ENCODE assay signal across 10 mouse cellular contexts in genomic region chr19:46456018-46456735, GRCm38 (mm10). TPM values are rescaled to one million over a fixed set of nuclear protein-coding genes. Genes with fewer than 3 reads are reported as not detected.
DNase-seq lines count a peak whose midpoint lies in the region; ATAC-seq and TF ChIP-seq lines count a peak whose summit lies in the region.
"Had no signal": no experiment of that assay in that cellular context is flagged by ENCODE, and none has a peak within 500 bp of the region (broad histone marks: within the 10 kb centered on the region; RNA-seq: fewer than 3 reads in every experiment).

No protein-coding gene starts in this region.

- no peaks in the 10 kb centered on the region for H3K9me3 ChIP-seq in forebrain, embryonic 13.5 days (replicated peaks)
- no peaks in the 10 kb centered on the region for H3K9me3 ChIP-seq in forebrain, embryonic 11.5 days (ENCODE audit: control insufficient read depth, low read length)
- no peaks in the 10 kb centered on the region for H3K9me3 ChIP-seq in lung, embryonic 16.5 days (ENCODE audit: control insufficient read depth, low read length)

- H3K27ac ChIP-seq in forebrain, embryonic 13.5 days, result peak overlapping the region; percentile 19; the same call in 1 of the 2 replicates
- no peak overlapping the region; the same call in 1 of the 2 replicates for H3K27ac ChIP-seq in forebrain, embryonic 11.5 days (ENCODE audit: low read depth, low read length)
- H3K27ac ChIP-seq in cortical plate, adult 2 months (ENCODE audit: insufficient read depth, low read length), result peak overlapping the region; percentile 42
- H3K27ac ChIP-seq in lung, embryonic 16.5 days (ENCODE audit: low read length), result peak overlapping the region; percentile 75
- H3K27ac ChIP-seq in cerebellum, adult 2 months (ENCODE audit: insufficient read depth, low read length), result no peak overlapping the region

- no peak overlapping the region for H3K4me3 ChIP-seq in forebrain, embryonic 13.5 days
- H3K4me3 ChIP-seq in forebrain, embryonic 11.5 days (ENCODE audit: low read depth, low read length), result no peak overlapping the region
- H3K4me3 ChIP-seq in cortical plate, adult 2 months (ENCODE audit: insufficient read depth, low read length), result no peak overlapping the region
- H3K4me3 ChIP-seq in lung, embryonic 16.5 days (ENCODE audit: low read length), result no peak overlapping the region
- H3K4me3 ChIP-seq in cerebellum, adult 2 months (replicated peaks; ENCODE audit: insufficient read depth, low read depth, low read length), result no peak overlapping the region

- 90% methylated on average over 5 of the region's 5 CpGs for WGBS in forebrain, embryonic 13.5 days
- WGBS in forebrain, embryonic 11.5 days, result 89% methylated on average over 5 of the region's 5 CpGs
- WGBS in lung, embryonic 16.5 days, result 68% methylated on average over 5 of the region's 5 CpGs
- WGBS in cerebellum, adult 2 months, result 60% methylated on average over 5 of the region's 5 CpGs

- no peak overlapping the region for H3K4me2 ChIP-seq in forebrain, embryonic 13.5 days
- H3K4me2 ChIP-seq in forebrain, embryonic 11.5 days (ENCODE audit: low read depth, low read length, severe bottlenecking), result no peak overlapping the region
- H3K4me2 ChIP-seq in lung, embryonic 16.5 days (ENCODE audit: low read depth, low read length), result no peak overlapping the region

- H3K9ac ChIP-seq in forebrain, embryonic 13.5 days, result peak overlapping the region; percentile 31; the same call in 1 of the 2 replicates
- H3K9ac ChIP-seq in forebrain, embryonic 11.5 days (ENCODE audit: low read length), result no peak overlapping the region
- H3K9ac ChIP-seq in lung, embryonic 16.5 days (ENCODE audit: low read length), result peak overlapping the region; percentile 17; the same call in 1 of the 2 replicates

- H3K36me3 ChIP-seq in forebrain, embryonic 13.5 days (ENCODE audit: poor library complexity, severe bottlenecking), result peaks cover 76% of the 10 kb centered on the region
- H3K36me3 ChIP-seq in forebrain, embryonic 11.5 days (ENCODE audit: control insufficient read depth, insufficient read depth, low read length), result no peaks in the 10 kb centered on the region; the same call in 1 of the 2 replicates
- 0 out of 2 replicates have a peak, but pooled peaks cover 4% of the 10 kb centered on the region for H3K36me3 ChIP-seq in lung, embryonic 16.5 days (ENCODE audit: control insufficient read depth, insufficient read depth, low read length)

- no peak for ATAC-seq in forebrain, embryonic 13.5 days
- ATAC-seq in forebrain, embryonic 11.5 days (replicated peaks; ENCODE audit: low FRiP score), result no peak
- 0 out of 2 replicates have a peak, but pooled peaks have one; percentile 22 for ATAC-seq in lung, embryonic 16.5 days (ENCODE audit: low read depth)

- H3K4me1 ChIP-seq in forebrain, embryonic 13.5 days, result peaks cover 9% of the 10 kb centered on the region; the same call in 1 of the 2 replicates
- no peaks in the 10 kb centered on the region for H3K4me1 ChIP-seq in forebrain, embryonic 11.5 days (replicated peaks; ENCODE audit: control insufficient read depth, insufficient read depth, low read length)
- H3K4me1 ChIP-seq in cortical plate, adult 2 months (ENCODE audit: control insufficient read depth, insufficient read depth, low read length), result peaks cover 2% of the 10 kb centered on the region; the same call in 1 of the 2 replicates
- H3K4me1 ChIP-seq in lung, embryonic 16.5 days (replicated peaks; ENCODE audit: control insufficient read depth, insufficient read depth, low read length), result peaks cover 54% of the 10 kb centered on the region
- H3K4me1 ChIP-seq in cerebellum, adult 2 months (ENCODE audit: control insufficient read depth, insufficient read depth, low read length), result peaks cover 5% of the 10 kb centered on the region

- no peak for TF ChIP-seq CTCF in cortical plate, adult 2 months (IDR thresholded peaks at IDR 0.05; ENCODE audit: extremely low read depth, insufficient read depth, low read length)
- TF ChIP-seq CTCF in cerebellum, adult 2 months (IDR thresholded peaks at IDR 0.05; ENCODE audit: borderline replicate concordance, insufficient read depth, low read depth, low read length), result no peak

- H3K27me3 ChIP-seq in forebrain, embryonic 13.5 days, result no peaks in the 10 kb centered on the region
- H3K27me3 ChIP-seq in forebrain, embryonic 11.5 days (ENCODE audit: control insufficient read depth, insufficient read depth, low read length), result no peaks in the 10 kb centered on the region
- no peaks in the 10 kb centered on the region for H3K27me3 ChIP-seq in lung, embryonic 16.5 days (ENCODE audit: control insufficient read depth, insufficient read depth, low read depth, low read length)
- H3K27me3 ChIP-seq in cerebellum, adult 2 months (ENCODE audit: control insufficient read depth, insufficient read depth, low read length), result no peaks in the 10 kb centered on the region

- no peak for DNase-seq in forebrain, embryonic 11.5 days (ENCODE audit: low spot score)
- peak; percentile 94 for DNase-seq in kidney, adult 9 months
- no peak for DNase-seq in right cerebral cortex, adult 18-20 months
- no peak for DNase-seq in cerebellum, adult 2 months
- no peak for DNase-seq in adrenal gland, postnatal 4 days (ENCODE audit: low spot score in 2 of 2)
- DNase-seq: adrenal gland, postnatal 14 days; gastrocnemius, postnatal 36 days had no signal

- TF ChIP-seq POLR2A in cortical plate, adult 2 months (IDR thresholded peaks at IDR 0.05; ENCODE audit: extremely low read depth, insufficient read depth, low read length), result no peak
- TF ChIP-seq POLR2A in cerebellum, adult 2 months (IDR thresholded peaks at IDR 0.05; ENCODE audit: borderline replicate concordance, insufficient read depth, low read length), result no peak

RNA-seq across cellular contexts. Expression of gene Trim8, which starts 45.3 kb away (rescaled TPM):
- 22.5 and 22.6 TPM in 2 replicates for polyA plus RNA-seq in forebrain, embryonic 13.5 days (2015; fragmentation: Nextera tagmentation; extraction: Ambion mirVana)
- 30.7 and 39.5 TPM in 2 replicates for polyA plus RNA-seq in forebrain, embryonic 11.5 days (2014; fragmentation: Nextera tagmentation; extraction: Ambion mirVana)
- 44.7 and 47.1 TPM in 2 replicates for polyA plus RNA-seq in cortical plate, adult 2 months (2012; rRNA removed)
- polyA plus RNA-seq in lung, embryonic 16.5 days (2015; fragmentation: Nextera tagmentation; extraction: Ambion mirVana), result 22.4 and 24.9 TPM in 2 replicates
- 40.3 and 43.4 TPM in 2 replicates for polyA plus RNA-seq in cerebellum, adult 2 months (2012; rRNA removed)
- total RNA-seq in adrenal gland, postnatal 4 days (2021), result 10 to 100 TPM; 60.5 to 70.3 TPM

RNA-seq across cellular contexts. Expression of gene Sufu, which starts 59.5 kb away (rescaled TPM):
- 28.0 and 30.3 TPM in 2 replicates for polyA plus RNA-seq in forebrain, embryonic 13.5 days (2015; fragmentation: Nextera tagmentation; extraction: Ambion mirVana)
- 48.3 and 48.6 TPM in 2 replicates for polyA plus RNA-seq in forebrain, embryonic 11.5 days (2014; fragmentation: Nextera tagmentation; extraction: Ambion mirVana)
- 9.5 and 10.0 TPM in 2 replicates for polyA plus RNA-seq in cortical plate, adult 2 months (2012; rRNA removed)
- 28.1 and 33.8 TPM in 2 replicates for polyA plus RNA-seq in lung, embryonic 16.5 days (2015; fragmentation: Nextera tagmentation; extraction: Ambion mirVana)
- 15.0 and 16.2 TPM in 2 replicates for polyA plus RNA-seq in cerebellum, adult 2 months (2012; rRNA removed)
- 10 to 100 TPM; 30.5 to 34.6 TPM for total RNA-seq in adrenal gland, postnatal 4 days (2021)

Comparison
In these comparisons a context has a peak if more than half of its experiments do, and no peak if none do; other contexts are left out.
1. H3K27ac ChIP-seq: peak in forebrain, embryonic 13.5 days (single experiment), cortical plate, adult 2 months (single experiment) and lung, embryonic 16.5 days (single experiment); none in forebrain, embryonic 11.5 days (single experiment) and cerebellum, adult 2 months (single experiment).